Mouse (Mus musculus) liver, embryonic 14.5 days (tissue): Measurements from ENCODE around the gene Fam227b. TPM values are rescaled to one million over a fixed set of nuclear protein-coding genes. Genes with fewer than 3 reads are reported as not detected.

Source experiments
- ATAC-seq: fragments of 200-750 bp; cut with Nextera tagmentation; 2 replicates; pipeline ENCODE4 v1.8.0; 2017; ENCODE audit warnings: moderate number of reproducible peaks, mild to moderate bottlenecking, moderate library complexity; ENCODE audit not compliant: insufficient read depth
- DNase-seq, 3 experiments: peaks; one replicate each; pipeline ENCODE4 v3.0.0-alpha.2; 2012 to 2013; ENCODE audit warnings: low read depth in 3 of 3, low spot score in 3 of 3
- H3K27ac ChIP-seq: fragments of 300-500 bp; sonication (generic); 2 replicates; pipeline ENCODE4 v1.5.1; 2014; ENCODE audit warnings: moderate library complexity, mild to moderate bottlenecking, control low read depth, inconsistent platforms
- H3K27me3 ChIP-seq: fragments of 300-500 bp; sonication (generic); 2 replicates; pipeline ENCODE4 v1.6.1; 2014; ENCODE audit warnings: mild to moderate bottlenecking, low read length, moderate library complexity; ENCODE audit not compliant: control insufficient read depth, insufficient read depth
- H3K36me3 ChIP-seq: fragments of 300-500 bp; sonication (generic); replicated peaks from 2 replicates; pipeline ENCODE4 v1.6.1; 2014; ENCODE audit warnings: low read depth; ENCODE audit not compliant: control insufficient read depth, insufficient read depth
- H3K4me1 ChIP-seq, 2 experiments: fragments of 200-500 bp in 1 of 2; fragments of 300-500 bp in 1 of 2; sonication (generic) in 1 of 2; replicated peaks; 2 replicates each; pipeline ENCODE4 v1.6.1; 2012 to 2014; ENCODE audit warnings: antibody characterized with exemption in 1 of 2, inconsistent platforms in 1 of 2, low read length in 1 of 2; ENCODE audit not compliant: control insufficient read depth in 2 of 2, insufficient read depth in 2 of 2
- H3K4me2 ChIP-seq: fragments of 300-500 bp; sonication (generic); 2 replicates; pipeline ENCODE4 v1.6.1; 2014; ENCODE audit warnings: low read depth, mild to moderate bottlenecking, control low read depth, moderate library complexity
- H3K4me3 ChIP-seq, 2 experiments: fragments of 200-500 bp in 1 of 2; fragments of 300-500 bp in 1 of 2; sonication (generic) in 1 of 2; 2 replicates each; pipeline ENCODE4 v1.5.1; 2012 to 2014; ENCODE audit warnings: low read depth in 2 of 2, low read length in 2 of 2, mild to moderate bottlenecking in 2 of 2, control low read depth in 1 of 2, inconsistent platforms in 1 of 2, moderate library complexity in 1 of 2; ENCODE audit not compliant: insufficient read depth in 1 of 2
- H3K9ac ChIP-seq: fragments of 300-500 bp; sonication (generic); replicated peaks from 2 replicates; pipeline ENCODE4 v1.6.1; 2014; ENCODE audit warnings: mild to moderate bottlenecking, control low read depth, moderate library complexity
- H3K9me3 ChIP-seq: fragments of 300-500 bp; sonication (generic); 2 replicates; pipeline ENCODE4 v1.6.1; 2016; ENCODE audit warnings: low read length, mixed read lengths; ENCODE audit not compliant: control insufficient read depth
- CTCF ChIP-seq: IDR thresholded peaks from 2 replicates; pipeline ENCODE4 v1.5.1; 2016; ENCODE audit warnings: antibody characterized with exemption, low read depth, control low read depth
- EP300 ChIP-seq: IDR thresholded peaks from 2 replicates; pipeline ENCODE4 v1.6.1; 2016; ENCODE audit warnings: antibody characterized with exemption, low read depth
- WGBS: fragments of 180-500 bp; shearing (Covaris S2); extraction: QIAGEN DNeasy Blood & Tissue Kit; methylation state at CpG from one replicate; pipeline ENCODE4 v1.1.7; 2014; ENCODE audit not compliant: insufficient replicate concordance; 5-methylcytosine and 5-hydroxymethylcytosine counted together
- polyA plus RNA-seq, 2 experiments: library from polyadenylated mRNA; depleted of rRNA in 1 of 2; stranded (reverse) in 1 of 2; unstranded in 1 of 2; fragments of >200 nt; fragmentation: Nextera tagmentation in 1 of 2; extraction: Ambion mirVana in 1 of 2; gene quantifications; 2 replicates each; pipeline versions ENCODE4 v1.2.1 to v1.2.3; 2012 to 2014

Gene Fam227b
- polyA plus RNA-seq, 2 experiments = not detected

GRCm38 (mm10) chr2:126073744-126074143, 78.1 kb downstream of the Fam227b start:
- TF ChIP-seq CTCF (no peak), EP300 (no peak)
- no peak overlapping the region for H3K4me3 ChIP-seq
- H3K36me3 ChIP-seq = no peaks in the 10 kb centered on the region
- no peak overlapping the region for H3K27ac ChIP-seq
- H3K4me1 ChIP-seq = no peaks in the 10 kb centered on the region
- no peak for DNase-seq
- no peak for ATAC-seq
- no peaks in the 10 kb centered on the region for H3K27me3 ChIP-seq
- no peaks in the 10 kb centered on the region for H3K9me3 ChIP-seq
- WGBS = 56% methylated on average over 4 of the region's 4 CpGs
- no peak overlapping the region for H3K9ac ChIP-seq
- H3K4me2 ChIP-seq = no peak overlapping the region

GRCm38 (mm10) chr2:126069740-126070139, 82.1 kb downstream of the Fam227b start:
- ATAC-seq (no peak), DNase-seq (no peak)
- TF ChIP-seq CTCF (no peak), EP300 (no peak)
- H3K27me3 ChIP-seq = no peaks in the 10 kb centered on the region
- 49% methylated on average over 1 of the region's 1 CpGs for WGBS
- no peaks in the 10 kb centered on the region for H3K36me3 ChIP-seq
- H3K4me3 ChIP-seq = no peak overlapping the region
- H3K9ac ChIP-seq = no peak overlapping the region
- H3K4me1 ChIP-seq = no peaks in the 10 kb centered on the region
- H3K27ac ChIP-seq = no peak overlapping the region
- no peaks in the 10 kb centered on the region for H3K9me3 ChIP-seq
- H3K4me2 ChIP-seq = no peak overlapping the region

GRCm38 (mm10) chr2:126065303-126065856, 86.4 kb downstream of the Fam227b start:
- 59% methylated on average over 3 of the region's 3 CpGs for WGBS
- ATAC-seq = no peak

GRCm38 (mm10) chr2:126064814-126065213, 87.0 kb downstream of the Fam227b start:
- ATAC-seq (no peak), DNase-seq (no peak)
- no peaks in the 10 kb centered on the region for H3K36me3 ChIP-seq
- H3K4me1 ChIP-seq = no peaks in the 10 kb centered on the region
- no peaks in the 10 kb centered on the region for H3K27me3 ChIP-seq
- H3K9me3 ChIP-seq = no peaks in the 10 kb centered on the region
- no peak overlapping the region for H3K9ac ChIP-seq
- no peak overlapping the region for H3K27ac ChIP-seq
- H3K4me3 ChIP-seq = no peak overlapping the region
- no peak for TF ChIP-seq EP300
- TF ChIP-seq CTCF = no peak
- H3K4me2 ChIP-seq = no peak overlapping the region
- WGBS = 24% methylated on average over 2 of the region's 2 CpGs

More at GRCm38 (mm10) chr2:126065303-126065856, 86.4 kb downstream of the Fam227b start:
- no peaks in the 10 kb centered on the region for H3K36me3 ChIP-seq
- H3K4me2 ChIP-seq = no peak overlapping the region
- no peak overlapping the region for H3K4me3 ChIP-seq
- no peak for TF ChIP-seq CTCF
- no peak for TF ChIP-seq EP300
- no peaks in the 10 kb centered on the region for H3K4me1 ChIP-seq
- H3K9ac ChIP-seq = no peak overlapping the region
- no peak overlapping the region for H3K27ac ChIP-seq
- no peaks in the 10 kb centered on the region for H3K27me3 ChIP-seq
- H3K9me3 ChIP-seq = no peaks in the 10 kb centered on the region
- no peak for DNase-seq

- no peak for DNase-seq
- Histone ChIP-seq H3K27ac (no peak overlapping the region), H3K4me3 (no peak overlapping the region), H3K36me3 (no peaks in the 10 kb centered on the region), H3K9me3 (no peaks in the 10 kb centered on the region), H3K27me3 (no peaks in the 10 kb centered on the region), H3K4me2 (no peak overlapping the region), H3K4me1 (no peaks in the 10 kb centered on the region), H3K9ac (no peak overlapping the region)
- 63% methylated on average over 7 of the region's 7 CpGs for WGBS
- ATAC-seq = no peak
- TF ChIP-seq EP300 = no peak
- no peak for TF ChIP-seq CTCF
Observed at GRCm38 (mm10) chr2:126062876-126063275, 88.9 kb downstream of the Fam227b start.
